Mouse (Mus musculus) cortical plate, adult 2 months (tissue): ENCODE results near the gene Snupn.

Experiments
- CTCF ChIP-seq: fragments of 200-500 bp; IDR thresholded peaks from 2 replicates; pipeline ENCODE4 v1.5.1; 2011; ENCODE audit warnings: mild to moderate bottlenecking, control low read depth, low read length; ENCODE audit not compliant: insufficient read depth; ENCODE audit errors: extremely low read depth
- POLR2A ChIP-seq: fragments of 200-500 bp; IDR thresholded peaks from 2 replicates; pipeline ENCODE4 v1.6.1; 2011; ENCODE audit warnings: mild to moderate bottlenecking, low read length, control low read depth; ENCODE audit not compliant: insufficient read depth; ENCODE audit errors: extremely low read depth

DNA sequence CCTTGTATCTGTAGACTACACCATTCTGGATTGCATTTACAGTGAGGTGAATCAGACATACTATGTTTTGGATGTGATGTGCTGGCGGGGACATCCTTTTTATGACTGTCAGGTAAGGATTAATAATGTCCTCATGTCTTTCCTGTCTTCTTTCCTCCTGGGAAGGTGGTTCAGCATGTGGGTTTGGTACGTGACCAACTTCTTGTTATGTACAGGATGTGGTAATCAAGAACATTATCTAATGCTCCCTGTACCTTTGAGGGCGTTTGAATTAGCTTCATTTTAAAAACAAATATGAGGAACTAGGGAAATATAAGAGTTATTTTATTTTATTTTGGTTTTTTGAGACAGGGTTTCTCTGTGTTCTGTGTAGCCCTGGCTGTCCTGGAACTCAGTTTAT lies 24.5 kb downstream of the Snupn start:
- TF ChIP-seq POLR2A = no peak
- TF ChIP-seq CTCF = no peak
